Mouse (Mus musculus): Measurements from ENCODE around the gene Olfr324. TPM values are rescaled to one million over a fixed set of nuclear protein-coding genes. Genes with fewer than 3 reads are reported as not detected.

The Olfr324 gene
- not detected for total RNA-seq (2021)

DNA sequence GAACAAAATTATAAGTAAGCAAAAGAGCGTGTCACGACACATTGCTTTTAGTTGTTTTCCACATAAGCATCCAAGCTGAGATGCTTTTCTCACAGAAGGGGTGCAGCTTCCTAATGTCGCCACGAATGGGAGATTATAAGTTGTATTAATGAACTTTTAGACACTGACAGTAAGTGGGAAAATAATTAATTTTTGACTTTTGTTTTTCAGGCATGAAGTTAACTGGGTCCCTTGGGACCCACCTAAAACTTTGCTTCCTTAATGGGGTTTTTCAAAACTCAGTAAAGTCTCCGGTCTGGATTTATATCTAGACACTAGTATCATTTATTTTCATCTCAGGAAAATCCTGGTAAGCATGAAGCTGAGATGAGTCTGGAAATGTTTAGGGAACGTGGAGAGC, at the start of gene Olfr324:
Gene Olfr324, plus strand, starts transcription at position 301 of the 400 bp plus-strand sequence.
- no peak for DNase-seq

DNA sequence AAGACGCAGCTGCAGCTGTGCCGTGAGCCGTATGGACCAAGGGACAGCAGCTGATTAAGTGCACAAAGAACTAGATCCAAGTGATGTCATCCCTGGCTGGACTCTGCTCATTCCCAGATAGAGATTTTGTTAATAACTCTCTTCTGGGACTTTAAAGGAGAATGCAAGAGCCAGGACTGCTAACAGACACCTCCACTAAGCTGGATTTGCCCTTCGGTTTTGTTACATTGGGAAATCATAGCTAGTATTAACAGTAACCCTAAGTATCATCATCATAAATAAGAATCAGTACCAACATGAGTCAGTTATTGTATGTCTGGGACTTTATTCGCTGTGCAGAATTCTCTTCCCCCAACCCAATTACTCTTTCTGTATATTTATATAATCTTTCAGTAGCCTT, 48.6 kb upstream of the Olfr324 start, which contains the start of gene Olfr329-ps:
Gene Olfr329-ps, minus strand, starts transcription at position 101 of the 400 bp plus-strand sequence.
- no peak for DNase-seq

GRCm38 (mm10) chr11:58555536-58555935, 39.4 kb upstream of the Olfr324 start, which contains the start of gene Olfr328:
Gene Olfr328 (minus strand): TSS chr11:58555636.
- no peak for DNase-seq

GRCm38 (mm10) chr11:58570405-58570804, 24.5 kb upstream of the Olfr324 start, which contains the start of gene Olfr224:
Gene Olfr224 (minus strand): TSS chr11:58570553.
- no peak for DNase-seq

DNA sequence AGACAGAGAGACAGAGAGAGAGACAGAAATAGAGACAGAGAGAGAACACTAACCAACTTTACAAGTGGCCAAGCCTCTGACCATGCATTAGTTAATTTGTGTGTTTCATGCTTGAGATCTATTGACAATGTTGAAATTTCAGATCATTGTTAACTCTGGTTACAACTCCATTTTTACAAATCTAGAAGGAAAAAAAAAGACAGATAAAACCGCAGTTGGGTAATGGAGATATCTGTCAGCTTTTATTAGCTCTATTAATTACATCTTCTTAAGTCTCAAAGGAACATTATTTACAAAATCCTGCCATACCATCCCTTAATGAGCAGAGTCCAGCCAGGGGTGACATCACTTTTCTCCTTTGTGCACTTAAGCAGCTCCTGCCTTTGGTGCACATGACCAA, 17.5 kb upstream of the Olfr324 start, which contains the start of gene Olfr325:
Gene Olfr325, plus strand, starts transcription at position 301 of the 400 bp plus-strand sequence.
- no peak for DNase-seq

- DNase-seq: peak; percentile 20 to 24
Measured at GRCm38 (mm10) chr11:58578636-58579035, 16.3 kb upstream of the Olfr324 start.

DNA sequence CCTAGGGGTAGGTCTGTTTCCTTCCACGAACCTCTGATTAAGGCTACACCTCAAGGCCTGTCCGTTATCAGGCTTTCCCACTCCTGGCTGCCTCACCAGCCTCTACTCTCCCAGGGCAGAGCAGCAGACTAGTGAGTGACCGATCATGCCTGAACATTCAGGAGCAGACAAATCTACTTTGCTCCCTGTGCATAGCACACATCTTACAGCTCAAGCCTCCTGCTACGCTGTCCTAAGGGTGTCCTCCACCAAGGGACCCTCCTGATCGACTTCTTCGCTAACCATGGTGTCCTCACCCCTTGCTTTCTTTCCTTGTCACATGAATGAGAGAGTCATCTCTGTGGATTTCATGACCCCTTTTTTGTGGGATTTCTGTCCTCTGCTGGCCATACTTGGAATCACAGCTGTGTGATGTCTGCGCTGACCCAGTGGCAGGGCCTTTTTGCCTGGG, 7.0 kb upstream of the Olfr324 start:
- DNase-seq: peak in 1 of 2 experiments; percentile 26

DNA sequence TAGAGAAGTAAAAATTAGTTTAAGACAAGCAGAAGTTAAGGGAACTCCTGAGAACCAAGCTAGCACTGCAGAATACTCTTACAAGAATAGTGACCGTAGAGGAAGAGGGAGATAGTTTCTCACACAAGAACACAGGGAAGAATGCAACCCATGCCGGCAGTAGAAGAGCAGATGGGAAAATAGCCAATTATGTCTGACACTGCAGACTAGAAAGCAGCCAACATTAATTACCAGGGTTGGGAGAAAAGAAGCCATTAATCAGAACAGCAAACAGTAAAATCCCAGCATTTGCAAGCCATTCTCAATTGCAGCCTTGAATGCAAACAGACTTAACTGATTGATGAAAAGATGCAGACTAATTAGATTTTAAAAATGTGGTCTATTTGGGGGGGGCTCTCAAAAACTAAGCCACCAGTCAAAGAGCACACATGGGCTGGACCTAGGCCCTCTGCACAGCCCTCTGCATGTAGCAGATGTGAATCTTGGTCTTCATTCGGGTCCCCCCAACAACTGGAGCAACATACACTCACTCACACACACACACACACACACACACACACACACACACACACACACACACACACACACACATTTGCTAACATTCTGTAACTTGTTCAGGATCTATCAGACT, 6.2 kb upstream of the Olfr324 start:
- no peak for DNase-seq

GRCm38 (mm10) chr11:58597837-58598236, 2.9 kb downstream of the Olfr324 start:
- no peak for DNase-seq

DNA sequence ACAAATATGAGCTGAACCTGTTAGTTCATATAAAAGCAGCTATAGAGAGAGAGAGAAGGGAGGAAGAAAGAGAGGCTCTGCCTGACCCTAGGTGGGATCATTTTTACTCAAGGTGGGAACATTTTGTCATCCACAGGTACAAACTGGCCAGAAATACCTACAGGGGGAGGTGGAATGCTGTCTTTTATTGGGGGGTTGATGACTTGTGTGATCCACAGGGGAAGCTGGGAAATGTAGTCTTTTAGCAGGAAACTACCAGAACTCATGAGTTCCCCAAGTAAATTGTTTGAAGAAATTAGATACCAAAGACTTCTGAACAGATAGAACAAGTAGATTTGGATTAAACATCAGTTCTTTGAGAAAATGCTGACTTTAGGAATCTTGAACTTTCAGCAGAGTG, 7.1 kb downstream of the Olfr324 start:
- no peak for DNase-seq

GRCm38 (mm10) chr11:58602800-58603560, 8.1 kb downstream of the Olfr324 start:
- DNase-seq: no peak

DNA sequence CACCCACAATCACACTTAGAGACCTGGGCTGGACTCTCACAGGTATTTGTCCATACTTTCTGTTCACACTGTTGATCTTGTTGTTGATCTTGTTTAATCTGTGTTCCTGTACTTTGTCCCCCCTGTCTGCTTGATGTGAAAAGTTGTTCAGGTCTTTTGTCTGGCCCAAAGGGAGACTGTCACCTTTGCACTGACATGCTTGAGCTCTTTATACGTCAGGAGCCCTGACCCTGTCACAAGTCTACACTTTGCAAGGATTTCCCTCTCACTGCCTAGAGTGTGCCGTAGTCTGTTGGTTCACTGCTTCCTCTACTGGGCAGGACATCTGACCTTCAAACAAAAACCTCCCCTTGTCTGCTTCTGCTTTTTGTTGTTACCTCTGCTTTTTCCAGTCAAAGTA, 9.8 kb downstream of the Olfr324 start:
- DNase-seq: no peak

DNA sequence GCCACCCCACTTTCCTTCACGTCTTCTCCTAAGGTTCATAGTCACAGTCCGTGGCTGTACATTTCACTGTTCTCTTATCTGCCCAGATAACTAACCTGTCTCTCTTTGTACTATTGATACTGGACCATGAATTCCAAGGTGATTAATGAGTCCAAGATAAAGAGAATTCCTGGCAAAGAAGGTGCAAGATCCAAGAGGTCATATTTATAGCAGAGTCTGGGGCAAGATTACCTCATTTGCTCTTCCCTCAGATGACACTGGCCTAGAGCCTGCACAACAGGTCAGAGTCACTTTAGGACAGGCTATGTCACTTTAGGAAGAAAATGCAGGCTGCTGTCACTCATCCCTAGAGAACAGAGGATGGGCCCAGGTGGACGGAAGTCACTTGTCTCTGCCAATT, 10.3 kb downstream of the Olfr324 start:
- DNase-seq: no peak

GRCm38 (mm10) chr11:58606177-58606919, 11.4 kb downstream of the Olfr324 start:
- DNase-seq: no peak

DNA sequence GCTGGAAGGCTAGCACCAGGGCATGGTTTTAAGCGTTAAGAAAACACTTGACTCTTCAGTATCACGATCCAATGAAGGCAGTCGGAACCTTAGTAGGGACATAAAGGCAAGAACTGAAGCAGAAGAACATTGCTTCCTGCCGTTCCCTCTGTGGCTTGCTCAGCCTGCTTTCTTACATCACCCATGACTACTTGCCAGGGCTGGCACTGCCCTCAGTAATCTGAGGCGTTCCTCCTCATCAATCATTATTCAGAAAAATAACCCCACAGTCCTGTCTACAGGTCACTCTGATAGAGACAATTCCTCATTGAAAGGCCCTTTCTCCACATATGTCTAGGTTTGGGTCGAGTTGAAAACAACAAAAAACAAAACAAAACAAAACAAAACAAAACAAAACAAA, 12.1 kb downstream of the Olfr324 start:
- DNase-seq: no peak

DNA sequence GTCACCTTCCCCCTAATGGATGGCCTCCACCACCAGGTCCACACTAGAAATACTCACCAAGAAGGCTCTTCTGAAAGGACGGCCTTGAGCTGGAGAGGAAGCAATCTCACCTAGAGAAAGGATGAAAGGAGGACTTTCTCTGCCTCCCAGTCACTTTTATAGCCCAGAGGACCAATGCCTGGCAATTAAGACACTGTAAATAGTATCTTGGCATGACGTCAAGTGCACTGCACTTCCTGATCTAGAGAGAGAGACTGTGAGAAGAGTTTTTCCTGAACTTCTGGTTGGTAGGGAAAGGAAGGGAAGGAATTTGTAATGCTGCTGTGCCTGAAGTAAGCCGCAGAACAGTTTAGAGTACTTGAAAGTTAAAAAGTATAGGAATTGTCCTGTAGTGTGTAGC, 18.4 kb downstream of the Olfr324 start:
- no peak for DNase-seq

- DNase-seq: no peak
Measured at GRCm38 (mm10) chr11:58614526-58614925, 19.6 kb downstream of the Olfr324 start.

GRCm38 (mm10) chr11:58615975-58616374, 21.1 kb downstream of the Olfr324 start, which contains the start of gene 2210407C18Rik:
Gene 2210407C18Rik (minus strand): TSS chr11:58616075.
- DNase-seq: no peak

DNA sequence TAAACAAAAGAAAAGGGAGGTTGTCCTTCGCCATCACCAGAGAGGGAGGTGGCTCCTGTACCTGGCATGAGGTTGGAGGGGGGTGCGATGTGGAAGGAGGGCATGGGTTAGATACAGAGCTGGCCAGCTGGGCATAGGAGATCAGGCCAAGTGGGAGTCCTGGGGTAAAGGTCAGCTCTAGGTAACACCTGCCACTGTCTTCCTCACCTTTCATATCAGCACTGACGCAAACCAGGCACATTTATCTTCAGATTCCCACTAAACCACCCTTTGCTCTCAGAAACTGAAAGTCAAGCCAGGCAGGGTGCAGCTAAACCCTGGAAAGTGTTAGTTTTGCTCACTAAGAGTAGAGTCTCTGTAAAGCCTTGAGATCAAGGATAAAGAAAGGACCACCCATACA, 23.5 kb downstream of the Olfr324 start:
- no peak for DNase-seq

GRCm38 (mm10) chr11:58618793-58619192, 23.9 kb downstream of the Olfr324 start:
- peak; percentile 31 to 36 for DNase-seq

DNA sequence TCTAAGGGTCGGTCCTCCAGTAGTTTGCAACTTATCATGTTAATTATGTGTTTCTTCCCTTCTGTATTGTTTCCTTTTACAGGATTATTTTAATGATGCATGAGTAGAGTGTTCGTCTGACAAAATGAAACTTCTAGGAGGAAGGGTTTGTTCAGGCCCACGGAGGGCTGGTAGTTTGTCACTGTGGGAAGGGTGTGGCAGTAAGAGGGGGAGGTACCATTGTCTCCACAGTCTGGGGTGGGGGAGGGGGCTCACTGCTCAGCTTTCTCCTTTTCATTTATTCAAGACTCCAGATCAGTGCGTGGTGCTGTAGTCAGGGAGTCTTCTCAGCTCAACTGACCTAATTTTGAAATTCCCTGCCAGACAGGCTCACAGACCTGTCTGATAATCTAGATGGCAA, 31.2 kb downstream of the Olfr324 start:
- no peak for DNase-seq

- no peak for DNase-seq
Measured at GRCm38 (mm10) chr11:58630401-58630800, 35.5 kb downstream of the Olfr324 start, which contains the start of gene Olfr323. Gene Olfr323 (minus strand): TSS chr11:58630501.

GRCm38 (mm10) chr11:58634878-58635277, 40.0 kb downstream of the Olfr324 start:
- DNase-seq: no peak

Measured in layer of hippocampus, postnatal 36 days (tissue).